Mouse (Mus musculus) thymus, adult 2 months (tissue): ENCODE measurements around the gene Aip.

Experiments
- CTCF ChIP-seq: fragments of 200-500 bp; IDR thresholded peaks from 2 replicates; pipeline ENCODE4 v1.5.1; 2012; ENCODE audit warnings: mild to moderate bottlenecking, control low read depth, low read length, moderate library complexity, borderline replicate concordance; ENCODE audit not compliant: control insufficient read depth, poor library complexity, insufficient read depth; ENCODE audit errors: extremely low read depth
- POLR2A ChIP-seq: fragments of 200-500 bp; IDR thresholded peaks from 2 replicates; pipeline ENCODE4 v1.6.1; 2012; ENCODE audit warnings: mild to moderate bottlenecking, low read length, control low read depth, moderate library complexity; ENCODE audit not compliant: control insufficient read depth, poor library complexity, insufficient read depth; ENCODE audit errors: extremely low read depth

DNA sequence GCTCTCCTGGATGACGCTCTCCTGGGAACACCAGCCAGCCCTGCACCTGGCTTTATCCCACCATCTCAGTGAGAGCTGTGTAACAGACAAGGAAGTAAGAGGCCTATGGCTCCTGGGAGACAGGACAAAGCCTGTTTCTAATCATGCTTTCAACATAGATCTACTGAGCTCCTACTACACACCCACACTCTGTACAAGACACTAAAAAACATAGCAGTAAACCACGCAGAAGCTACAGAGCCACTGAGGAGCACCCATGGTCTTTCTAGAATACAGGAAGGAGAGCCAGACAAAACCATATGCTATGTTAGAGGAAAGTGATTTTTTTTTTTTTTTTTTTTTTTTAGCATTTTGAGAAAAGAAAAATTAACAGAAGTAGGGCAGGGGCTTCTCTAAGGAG, 7.3 kb downstream of the Aip start:
- TF ChIP-seq CTCF (no peak), POLR2A (no peak)
